Mouse (Mus musculus) Patski (cell line): Measurements from ENCODE around the gene Itgb1. TPM values are rescaled to one million over a fixed set of nuclear protein-coding genes. Genes with fewer than 3 reads are reported as not detected.

ENCODE experiments used
- ATAC-seq: fragments of 100-300 bp; one replicate; pipeline ENCODE4 v1.8.0; 2021
- CTCF ChIA-PET: fragments of 350-600 bp; sonication (Branson Sonifier 250); formaldehyde crosslinking; loops from one replicate; lab custom pipeline; 2022; ENCODE audit warnings: inconsistent platforms; lab: Charles Lee
- POLR2A ChIA-PET: fragments of 350-600 bp; sonication (Branson Sonifier 250); formaldehyde crosslinking; loops from one replicate; lab custom pipeline; 2022; ENCODE audit warnings: antibody characterized with exemption, inconsistent platforms; lab: Charles Lee
- DNase-seq: peaks from one replicate; pipeline ENCODE4 v3.0.0-alpha.2; 2011; ENCODE audit warnings: low read depth, low spot score
- H3K27me3 ChIP-seq: fragments of 371-371 bp; one replicate; pipeline ENCODE4 v1.5.1; 2021
- CTCF ChIP-seq: fragments of 100-300 bp; IDR thresholded peaks from one replicate; pipeline ENCODE4 v1.5.1; 2021
- in situ Hi-C: fragments of 300-500 bp; cut with MboI; formaldehyde crosslinking; loops from 3 replicates; pipeline ENCODE4 v1.11.1; 2018; ENCODE audit warnings: low pct_unique_long_range_greater_than_20kb, mixed read lengths
- polyA plus RNA-seq: library from polyadenylated mRNA; unstranded; gene quantifications from one replicate; pipeline ENCODE4 v1.2.3, GENCODE M21; 2021

The Itgb1 gene
- polyA plus RNA-seq, 1 experiment from 2014 or later, result 916 TPM

DNA sequence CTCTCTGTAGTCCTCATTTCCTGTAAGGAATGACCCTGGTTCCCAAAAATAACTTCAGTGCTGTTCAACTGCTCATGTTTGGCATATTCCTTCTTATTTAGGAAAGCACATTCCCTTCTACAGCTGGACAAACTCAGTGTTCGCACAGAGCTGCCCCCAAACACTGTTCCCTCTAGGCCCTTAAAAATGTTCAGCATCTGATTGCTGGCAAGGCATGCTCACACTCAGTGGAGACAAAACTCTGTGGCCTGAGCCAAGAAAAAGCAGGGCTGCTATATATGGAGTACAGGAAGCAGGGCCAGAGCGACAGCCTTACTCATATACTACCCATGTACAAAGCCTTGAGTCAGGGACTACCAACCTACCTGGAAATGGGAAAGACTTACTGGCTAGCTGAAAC lies 5.5 kb upstream of the Itgb1 start:
- TF ChIP-seq CTCF, result no peak
- in situ Hi-C loops, result no loop called here
- ChIA-PET POLR2A (no interaction called here), CTCF (no interaction called here)
- H3K27me3 ChIP-seq, result no peaks in the 10 kb centered on the region
- no peak for DNase-seq
- ATAC-seq, result no peak

DNA sequence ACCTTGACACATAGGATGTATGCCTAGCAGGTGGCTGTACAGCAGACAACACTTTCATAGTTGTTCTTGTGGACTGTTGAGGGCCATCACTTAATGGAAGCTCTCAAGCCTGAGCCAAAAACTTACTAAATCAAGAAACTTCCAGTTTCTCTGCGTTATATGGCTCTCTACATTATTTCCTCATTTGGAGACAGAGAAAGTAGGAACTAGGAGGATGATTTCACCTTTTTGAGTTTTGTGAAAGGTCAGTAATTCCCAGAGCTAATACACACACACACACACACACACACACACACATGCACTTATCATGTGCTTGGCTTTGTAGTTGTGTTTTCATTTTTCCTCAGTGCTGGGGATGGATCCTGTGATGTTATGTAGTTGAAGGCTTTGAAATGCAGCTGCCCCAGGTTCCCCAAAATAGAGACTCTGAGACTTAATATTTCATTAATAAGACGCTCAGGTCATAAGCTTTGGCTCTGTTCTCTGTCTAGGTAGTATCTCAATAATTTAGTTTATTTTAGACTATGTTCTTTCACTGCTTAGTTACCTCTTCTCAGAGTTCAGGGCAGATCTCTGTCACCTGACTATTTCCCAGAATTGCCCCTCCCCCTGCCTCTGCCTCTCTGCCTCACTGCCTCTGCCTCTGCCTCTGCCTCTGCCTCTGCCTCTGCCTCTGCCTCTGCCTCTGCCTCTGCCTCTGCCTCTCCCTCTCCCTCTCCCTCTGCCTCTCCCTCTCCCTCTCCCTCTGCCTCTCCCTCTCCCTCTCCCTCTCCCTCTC lies 4.7 kb upstream of the Itgb1 start:
- no peaks in the 10 kb centered on the region for H3K27me3 ChIP-seq
- POLR2A ChIA-PET, result no interaction called here
- in situ Hi-C loops, result no loop called here
- ATAC-seq (no peak), DNase-seq (no peak)
- no peak for TF ChIP-seq CTCF
- CTCF ChIA-PET, result no interaction called here

DNA sequence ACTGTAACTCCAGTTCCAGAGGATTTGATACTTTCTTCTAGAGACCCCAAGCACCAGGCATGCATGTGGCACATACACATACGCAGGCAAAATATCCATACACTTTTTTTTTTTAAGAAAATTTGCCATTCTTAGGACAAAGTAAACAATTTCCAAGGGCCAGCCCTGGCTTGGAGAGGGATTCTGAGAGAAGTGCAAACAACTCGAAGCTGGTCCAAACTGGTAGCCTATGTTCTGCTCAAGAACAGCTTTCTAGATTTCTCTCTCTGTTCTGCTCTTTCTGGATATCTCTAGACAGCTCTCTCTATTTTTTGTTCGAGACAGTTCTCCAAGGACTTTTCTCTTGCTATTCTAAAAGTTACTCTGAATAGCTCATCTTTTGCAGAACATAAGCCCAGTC lies 3.5 kb upstream of the Itgb1 start:
- POLR2A ChIA-PET, result interaction anchor here (1.2 kb wide), 1 partner anchor 9 kb away, joined by 3 read pairs; no protein-coding TSS in a partner anchor
- in situ Hi-C loops, result no loop called here
- ATAC-seq, result no peak

DNA sequence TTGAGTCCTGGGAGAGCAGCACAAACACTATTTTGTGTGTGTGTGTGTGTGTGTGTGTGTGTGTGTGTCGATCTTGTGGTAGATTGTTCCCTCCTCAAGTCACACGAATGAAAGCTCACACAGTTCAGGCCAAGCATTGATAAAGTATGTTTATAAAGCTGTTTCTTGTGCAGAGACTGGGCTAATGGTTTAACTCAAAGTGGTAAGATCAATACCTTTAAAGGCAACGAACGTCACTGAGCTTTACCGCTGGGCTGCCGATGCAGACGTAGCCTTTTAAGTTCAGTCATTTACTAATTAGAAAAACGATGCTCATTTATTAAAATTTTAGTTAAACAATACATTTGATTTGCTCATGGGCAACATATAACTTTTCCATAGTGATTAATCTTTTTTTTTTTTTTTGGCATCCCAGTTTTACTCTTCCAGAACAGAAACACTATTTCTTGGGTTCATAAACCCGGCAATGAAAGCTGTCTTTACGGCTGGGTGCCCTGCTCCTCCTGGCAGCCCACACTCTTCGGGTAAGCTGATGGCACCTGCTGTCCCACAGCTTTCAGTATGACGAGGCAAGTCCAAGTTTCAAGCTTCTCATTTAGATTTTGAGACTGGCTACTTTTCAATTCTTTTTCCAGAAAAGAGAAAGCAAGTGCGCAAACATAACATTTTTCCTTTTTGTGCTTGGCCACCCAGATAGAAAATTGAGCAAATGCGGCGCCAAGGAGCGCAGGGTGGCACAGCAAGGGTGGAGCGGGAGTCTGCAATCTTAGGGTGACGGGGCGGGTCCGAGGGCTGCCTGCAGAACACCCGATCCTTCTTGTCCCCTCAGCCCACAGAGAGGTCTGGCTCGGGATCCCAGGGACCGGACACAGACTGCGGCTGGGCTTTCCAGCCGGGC lies 596 bp upstream of the Itgb1 start:
- no peaks in the 10 kb centered on the region for H3K27me3 ChIP-seq
- POLR2A ChIA-PET, result interaction anchor here (0.6 to 2.8 kb wide), 6 partner anchors 10 to 56 kb away, joined by 3 to 22 read pairs (median 4); no protein-coding TSS in a partner anchor
- CTCF ChIA-PET, result interaction anchor here (0.7 to 3.3 kb wide), 7 partner anchors 10 to 31 kb away, joined by 3 to 38 read pairs (median 6); no protein-coding TSS in a partner anchor
- in situ Hi-C loops, result no loop called here
- TF ChIP-seq CTCF, result no peak
- ATAC-seq, result peak; percentile 22
- no peak for DNase-seq

More for the DNA sequence above, 3.5 kb upstream of the Itgb1 start:
- CTCF ChIA-PET, result interaction anchor here (1.1 to 2.6 kb wide), 2 partner anchors 10 to 28 kb away, joined by 3 to 8 read pairs; no protein-coding TSS in a partner anchor
- no peak for TF ChIP-seq CTCF
- no peaks in the 10 kb centered on the region for H3K27me3 ChIP-seq
- DNase-seq, result no peak

DNA sequence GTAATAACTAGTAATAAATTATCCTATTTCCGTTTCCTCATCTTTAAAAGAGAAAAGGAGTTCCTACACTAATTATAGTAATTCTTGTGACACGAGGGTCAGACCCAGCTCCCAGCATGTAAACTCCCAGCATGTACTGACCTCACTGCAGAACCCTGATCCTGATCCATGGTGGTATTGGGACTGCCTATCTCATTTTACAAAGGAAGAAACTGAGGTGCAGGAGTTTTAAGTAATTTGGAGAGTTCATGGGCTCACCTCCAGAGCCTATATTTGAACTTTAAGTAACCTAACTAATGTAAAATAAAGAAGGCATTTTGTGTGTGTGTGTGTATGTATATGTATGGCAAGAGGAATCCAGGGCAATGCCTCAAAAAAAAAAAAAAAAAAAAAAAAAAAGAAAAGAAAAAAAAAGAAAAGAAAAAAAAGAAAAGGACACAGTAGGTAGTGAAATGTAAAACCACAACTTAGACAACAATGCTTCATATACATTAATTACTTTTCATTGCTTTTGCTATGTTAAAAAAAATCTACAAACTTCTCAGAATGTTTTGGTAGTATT lies 1.1 kb downstream of the Itgb1 start:
- ATAC-seq, result no peak
- ChIA-PET CTCF (interaction anchor here (1.0 to 3.3 kb wide), 3 partner anchors 9 to 33 kb away, joined by 3 to 38 read pairs (median 9); no protein-coding TSS in a partner anchor), POLR2A (interaction anchor here (0.9 to 2.8 kb wide), 3 partner anchors 20 to 31 kb away, joined by 3 to 22 read pairs (median 3); no protein-coding TSS in a partner anchor)
- no peaks in the 10 kb centered on the region for H3K27me3 ChIP-seq
- TF ChIP-seq CTCF, result no peak
- DNase-seq, result no peak
- in situ Hi-C loops, result no loop called here

DNA sequence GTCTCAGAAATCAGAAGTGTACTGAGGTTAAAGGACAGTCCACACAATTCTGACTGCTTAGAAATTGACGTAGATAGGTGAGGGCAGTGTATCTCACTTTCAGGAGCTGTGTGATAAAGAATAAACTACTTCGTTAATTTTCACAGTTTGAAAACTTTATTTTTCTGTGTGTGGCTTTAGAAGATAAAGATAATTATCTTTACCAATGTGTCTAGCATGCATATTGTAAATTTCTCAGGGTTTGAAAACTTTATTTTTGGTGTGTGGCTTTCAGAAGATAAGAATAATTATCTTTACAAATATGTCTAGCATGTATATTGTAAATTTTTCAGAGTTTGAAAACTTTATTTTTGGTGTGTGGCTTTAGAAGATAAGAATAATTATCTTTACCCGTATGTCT lies 3.2 kb downstream of the Itgb1 start:
- DNase-seq, result no peak
- CTCF ChIA-PET, result no interaction called here
- no peaks in the 10 kb centered on the region for H3K27me3 ChIP-seq
- POLR2A ChIA-PET, result no interaction called here
- in situ Hi-C loops, result no loop called here
- no peak for TF ChIP-seq CTCF
- no peak for ATAC-seq

DNA sequence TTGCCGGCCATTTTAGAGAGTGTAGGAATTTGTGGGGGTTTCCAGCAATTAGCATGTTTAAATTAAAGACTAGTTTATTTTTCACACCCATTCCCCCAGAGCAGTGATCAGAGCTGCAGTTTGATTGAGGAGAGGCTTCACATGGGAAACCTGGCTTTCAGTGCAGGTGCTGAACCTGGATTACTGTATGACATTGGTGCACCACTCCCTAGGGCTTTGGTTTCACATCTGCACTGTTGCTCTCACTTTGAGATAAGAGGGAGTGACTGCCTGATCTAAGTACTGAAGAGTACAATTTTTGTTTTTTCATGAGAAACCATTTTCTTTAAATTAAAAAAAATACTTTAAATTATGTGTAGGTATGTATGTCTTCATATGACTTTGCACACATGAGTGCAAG lies 4.6 kb downstream of the Itgb1 start:
- in situ Hi-C loops, result no loop called here
- CTCF ChIA-PET, result interaction anchor here (0.8 to 1.2 kb wide), 3 partner anchors 9 to 36 kb away, joined by 3 to 4 read pairs (median 3); no protein-coding TSS in a partner anchor
- POLR2A ChIA-PET, result interaction anchor here (1.0 kb wide), 1 partner anchor 19 kb away, joined by 3 read pairs; no protein-coding TSS in a partner anchor
- ATAC-seq (no peak), DNase-seq (no peak)
- no peaks in the 10 kb centered on the region for H3K27me3 ChIP-seq
- no peak for TF ChIP-seq CTCF

DNA sequence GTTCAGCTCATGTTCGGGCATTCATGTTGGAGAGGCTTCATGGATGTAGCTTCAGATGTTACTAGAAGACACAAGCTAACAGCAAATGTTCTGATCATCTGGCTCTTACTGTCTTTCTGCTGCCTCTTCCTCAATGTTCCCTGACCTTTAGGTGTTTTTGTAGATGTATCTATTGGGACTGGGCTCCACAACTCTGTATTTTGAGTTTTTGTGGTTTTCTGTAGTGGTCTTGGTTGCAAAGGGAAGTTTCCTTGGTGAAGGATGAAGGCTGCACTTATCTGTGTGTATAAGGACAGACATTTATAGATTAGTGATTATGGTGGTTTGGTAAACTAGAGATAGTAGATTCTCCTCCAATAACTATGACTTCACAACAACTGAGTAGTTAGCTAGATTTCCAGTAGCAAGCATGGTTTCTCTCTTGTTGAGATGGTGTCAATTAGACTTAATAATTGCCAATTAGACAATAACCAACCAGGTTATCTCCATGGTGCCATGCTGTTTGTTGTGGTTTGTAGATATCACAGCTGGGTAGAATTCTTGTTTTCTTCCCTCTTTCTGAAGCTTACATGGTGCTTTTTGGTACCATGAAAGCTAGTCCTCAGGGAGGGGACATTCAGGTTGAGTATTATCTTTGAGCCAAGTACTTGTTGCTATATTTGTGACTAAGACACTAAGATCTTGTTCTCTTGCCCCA lies 11.4 kb downstream of the Itgb1 start:
- in situ Hi-C loops, result no loop called here
- ChIA-PET POLR2A (no interaction called here), CTCF (interaction anchor here (0.9 to 2.0 kb wide), 2 partner anchors 13 to 45 kb away, joined by 3 to 10 read pairs; no protein-coding TSS in a partner anchor)
- ATAC-seq (no peak), DNase-seq (no peak)
- TF ChIP-seq CTCF, result no peak
- H3K27me3 ChIP-seq, result no peaks in the 10 kb centered on the region

DNA sequence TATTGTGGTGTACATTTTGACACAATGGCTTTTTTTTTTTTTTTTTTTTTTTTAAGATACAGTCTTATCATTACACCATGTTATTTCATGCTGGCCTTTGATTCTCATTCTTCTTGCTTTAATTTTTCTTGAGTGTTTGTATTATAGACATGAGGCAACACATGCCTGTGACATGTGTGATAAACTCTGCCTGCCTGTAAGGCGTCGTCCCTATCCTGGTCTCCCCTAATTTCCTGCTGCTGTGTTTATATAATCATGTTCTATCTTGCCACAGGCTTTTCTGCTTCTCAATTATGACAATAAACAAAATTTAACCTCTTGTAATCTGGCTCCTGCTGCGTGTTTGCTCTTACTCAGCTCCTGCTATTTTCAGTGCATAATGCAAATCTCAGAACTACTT lies 12.5 kb downstream of the Itgb1 start:
- DNase-seq (no peak), ATAC-seq (no peak)
- no peak for TF ChIP-seq CTCF
- ChIA-PET POLR2A (interaction anchor here (0.7 kb wide), 1 partner anchor 44 kb away, joined by 12 read pairs; no protein-coding TSS in a partner anchor), CTCF (no interaction called here)
- H3K27me3 ChIP-seq, result no peaks in the 10 kb centered on the region
- in situ Hi-C loops, result no loop called here
